Mouse (Mus musculus): ENCODE measurements around the gene Gdf10.

Gene Gdf10

GRCm38 (mm10) chr14:33939117-33939516 is 15.7 kb downstream of the Gdf10 start:
- no peak for DNase-seq (ENCODE audit: low spot score in 2 of 2)

- no peak for DNase-seq (ENCODE audit: low spot score in 2 of 2)
Observed at GRCm38 (mm10) chr14:33940739-33941138, 17.4 kb downstream of the Gdf10 start, which contains the start of gene Gdf2. TSS of gene Gdf2 (plus strand) at chr14:33941039.

- DNase-seq (ENCODE audit: low spot score in 2 of 2) = no peak
Observed at GRCm38 (mm10) chr14:33942222-33942621, 18.8 kb downstream of the Gdf10 start.

- DNase-seq (ENCODE audit: low spot score in 2 of 2) = no peak
Observed at GRCm38 (mm10) chr14:33946125-33946524, 22.7 kb downstream of the Gdf10 start.

- DNase-seq (ENCODE audit: low spot score in 2 of 2) = no peak
Observed at GRCm38 (mm10) chr14:33952233-33952981, 29.0 kb downstream of the Gdf10 start.

GRCm38 (mm10) chr14:33953761-33954160 is 30.4 kb downstream of the Gdf10 start, which contains the start of gene Rbp3:
TSS of gene Rbp3 (plus strand) at chr14:33954003.
- DNase-seq (ENCODE audit: low spot score in 2 of 2) = no peak

- no peak for DNase-seq (ENCODE audit: low spot score in 2 of 2)
Observed at GRCm38 (mm10) chr14:33956055-33956454, 32.7 kb downstream of the Gdf10 start.

GRCm38 (mm10) chr14:33958186-33958585 is 34.8 kb downstream of the Gdf10 start:
- DNase-seq (ENCODE audit: low spot score in 2 of 2) = no peak

- DNase-seq (ENCODE audit: low spot score in 2 of 2) = no peak
Observed at GRCm38 (mm10) chr14:33958841-33959240, 35.5 kb downstream of the Gdf10 start.

- no peak for DNase-seq (ENCODE audit: low spot score in 2 of 2)
Observed at GRCm38 (mm10) chr14:33959341-33959740, 36.0 kb downstream of the Gdf10 start.

- DNase-seq (ENCODE audit: low spot score in 2 of 2) = no peak
Observed at GRCm38 (mm10) chr14:33965675-33966074, 42.3 kb downstream of the Gdf10 start.

GRCm38 (mm10) chr14:33972679-33973078 is 49.3 kb downstream of the Gdf10 start:
- DNase-seq (ENCODE audit: low spot score in 2 of 2) = no peak

- DNase-seq (ENCODE audit: low spot score in 2 of 2) = no peak
Observed at GRCm38 (mm10) chr14:33974752-33975151, 51.4 kb downstream of the Gdf10 start.

- no peak for DNase-seq (ENCODE audit: low spot score in 2 of 2)
Observed at GRCm38 (mm10) chr14:33977748-33978147, 54.4 kb downstream of the Gdf10 start.

GRCm38 (mm10) chr14:33978604-33979059 is 55.2 kb downstream of the Gdf10 start, which contains the start of gene Zfp488:
TSS of gene Zfp488 (minus strand) at chr14:33978764.
- DNase-seq (ENCODE audit: low spot score in 2 of 2) = no peak
